Mouse (Mus musculus) lung, postnatal 0 days (tissue): Measurements from ENCODE around the gene Rpsa.

ENCODE experiments used
- CTCF ChIP-seq: IDR thresholded peaks from 2 replicates; pipeline ENCODE4 v1.5.1; 2016; ENCODE audit warnings: antibody characterized with exemption, mild to moderate bottlenecking
- EP300 ChIP-seq: IDR thresholded peaks from 2 replicates; pipeline ENCODE4 v1.6.1; 2016; ENCODE audit warnings: antibody characterized with exemption, mild to moderate bottlenecking, control low read depth

- TF ChIP-seq CTCF (no peak), EP300 (no peak)
Measured at GRCm38 (mm10) chr9:120174436-120175137, 47.1 kb downstream of the Rpsa start.
